Mouse (Mus musculus) neural tube, embryonic 14.5 days (tissue): ENCODE data around the gene Gm8108. TPM values are rescaled to one million over a fixed set of nuclear protein-coding genes. Genes with fewer than 3 reads are reported as not detected.
"Not testable (repeated sequence)": the region's sequence is repeated elsewhere in the genome, so short reads cannot be mapped to it uniquely, and the experiment has no call there.

Source experiments
- ATAC-seq: fragments of 200-750 bp; cut with Nextera tagmentation; 2 replicates; pipeline ENCODE4 v1.8.0; 2017; ENCODE audit warnings: low read depth, mild to moderate bottlenecking, moderate TSS enrichment, moderate library complexity
- H3K27ac ChIP-seq: fragments of 300-500 bp; sonication (generic); 2 replicates; pipeline ENCODE4 v1.5.1; 2014; ENCODE audit warnings: low read depth, mild to moderate bottlenecking, control low read depth, low read length, moderate library complexity, mixed read lengths
- H3K27me3 ChIP-seq: fragments of 300-500 bp; sonication (generic); 2 replicates; pipeline ENCODE4 v1.6.1; 2014; ENCODE audit warnings: low read length; ENCODE audit not compliant: control insufficient read depth, insufficient read depth
- H3K36me3 ChIP-seq: fragments of 300-500 bp; sonication (generic); 2 replicates; pipeline ENCODE4 v1.6.1; 2014; ENCODE audit warnings: low read length, mixed read lengths; ENCODE audit not compliant: control insufficient read depth, insufficient read depth
- H3K4me1 ChIP-seq: fragments of 300-500 bp; sonication (generic); 2 replicates; pipeline ENCODE4 v1.6.1; 2014; ENCODE audit warnings: low read length; ENCODE audit not compliant: control insufficient read depth, insufficient read depth
- H3K4me2 ChIP-seq: fragments of 300-500 bp; sonication (generic); 2 replicates; pipeline ENCODE4 v1.6.1; 2014; ENCODE audit warnings: mild to moderate bottlenecking, low read depth, low read length, control low read depth
- H3K4me3 ChIP-seq: fragments of 300-500 bp; sonication (generic); 2 replicates; pipeline ENCODE4 v1.5.1; 2014; ENCODE audit warnings: low read depth, low read length, control low read depth, mixed read lengths
- H3K9ac ChIP-seq: fragments of 300-500 bp; sonication (generic); replicated peaks from 2 replicates; pipeline ENCODE4 v1.6.1; 2014; ENCODE audit warnings: low read depth, mild to moderate bottlenecking, control low read depth, low read length, mixed read lengths
- H3K9me3 ChIP-seq: fragments of 300-500 bp; sonication (generic); 2 replicates; pipeline ENCODE4 v1.6.1; 2016; ENCODE audit warnings: low read length; ENCODE audit not compliant: control insufficient read depth
- WGBS: fragments of 180-500 bp; shearing (Covaris S2); extraction: QIAGEN DNeasy Blood & Tissue Kit; methylation state at CpG from one replicate; pipeline ENCODE4 v1.1.7; 2014; 5-methylcytosine and 5-hydroxymethylcytosine counted together
- polyA plus RNA-seq: library from polyadenylated mRNA; unstranded; fragments of >200 nt; fragmentation: Nextera tagmentation; extraction: Ambion mirVana; gene quantifications from 2 replicates; pipeline ENCODE4 v1.2.1, GENCODE M21; 2014

The Gm8108 gene
- 4.3 and 7.5 TPM in 2 replicates for polyA plus RNA-seq

DNA sequence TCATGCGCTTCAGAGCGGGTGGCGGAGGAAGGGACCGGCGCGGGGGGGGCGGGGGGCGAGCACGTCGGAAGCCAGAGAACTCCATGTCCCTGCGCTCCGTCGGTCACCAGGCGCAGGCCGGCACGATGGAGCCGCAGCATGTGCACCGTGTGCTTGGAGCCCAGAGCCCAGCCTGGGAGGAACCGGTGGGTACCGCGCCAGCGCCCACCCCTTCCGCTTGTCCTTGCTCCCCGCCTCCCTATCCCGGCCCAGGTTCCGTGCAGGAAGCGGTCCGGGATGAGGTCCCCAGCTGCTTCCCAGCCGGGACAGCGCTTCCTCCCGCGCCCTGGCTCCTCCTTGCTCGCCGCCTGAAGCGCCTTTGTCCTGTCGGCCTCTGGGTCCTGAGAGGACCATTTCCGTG, at the start of gene Gm8108:
TSS of gene Gm8108 (plus strand) at position 101 of the 400 bp plus-strand sequence.
- WGBS = 2% methylated on average over 17 of the region's 37 CpGs
- H3K27me3 ChIP-seq = not testable (repeated sequence)

DNA sequence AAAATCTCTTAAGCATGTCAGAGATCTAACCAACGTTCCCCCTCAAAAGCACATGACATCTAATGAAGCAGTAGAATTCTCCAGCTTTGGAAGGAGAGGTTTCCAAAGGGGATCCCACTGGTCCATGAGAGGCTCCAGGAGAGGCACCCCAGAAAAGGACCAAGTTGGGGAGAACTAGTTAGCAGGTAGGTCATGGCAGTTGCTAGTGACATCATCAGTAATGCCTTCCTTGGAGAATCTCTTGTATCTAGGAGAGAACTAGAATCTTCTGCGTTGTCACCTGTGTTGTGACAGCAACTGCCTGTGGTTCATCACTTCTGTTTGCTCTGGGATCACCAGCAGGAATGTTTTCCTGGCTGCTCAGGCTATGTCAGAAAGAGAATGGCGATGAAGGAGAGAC, 26.5 kb upstream of the Gm8108 start, which contains the start of gene Gm3115:
TSS of gene Gm3115 (plus strand) at position 301 of the 400 bp plus-strand sequence.
- not testable (repeated sequence) for H3K27me3 ChIP-seq, H3K9ac ChIP-seq, H3K4me3 ChIP-seq, H3K9me3 ChIP-seq, H3K4me2 ChIP-seq, H3K4me1 ChIP-seq, H3K36me3 ChIP-seq, ATAC-seq, H3K27ac ChIP-seq
- 72% methylated on average over 3 of the region's 3 CpGs for WGBS

More for the DNA sequence above, at the start of gene Gm8108:
- not testable (repeated sequence) for H3K36me3 ChIP-seq, H3K27ac ChIP-seq, ATAC-seq, H3K9me3 ChIP-seq, H3K9ac ChIP-seq, H3K4me1 ChIP-seq
- H3K4me3 ChIP-seq = peak within 1 kb of the TSS; percentile 25
- peak within 1 kb of the TSS; percentile 32; the same call in 1 of the 2 replicates for H3K4me2 ChIP-seq

DNA sequence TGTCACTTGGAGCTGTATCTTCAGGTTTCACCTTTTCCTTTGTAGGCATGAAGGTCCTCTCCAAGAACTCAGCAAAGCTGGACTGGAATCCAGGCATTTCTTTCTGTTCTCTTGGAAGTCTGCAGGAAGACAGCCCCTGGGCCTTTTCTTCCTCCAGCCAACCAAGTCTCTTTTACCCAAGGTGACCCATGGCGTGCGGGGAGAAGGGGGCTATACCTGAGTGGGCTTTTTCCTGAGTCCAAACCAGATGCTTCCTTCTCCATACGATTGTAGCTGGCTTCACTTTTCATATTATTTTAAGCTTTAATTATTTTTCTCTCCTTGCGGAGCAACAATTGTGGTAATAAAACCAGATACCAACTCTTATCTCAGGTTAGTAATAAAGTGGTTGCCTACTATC, 31.3 kb downstream of the Gm8108 start:
- H3K4me2 ChIP-seq, H3K4me1 ChIP-seq, H3K27me3 ChIP-seq, H3K9me3 ChIP-seq, H3K27ac ChIP-seq, H3K4me3 ChIP-seq, ATAC-seq, H3K36me3 ChIP-seq, H3K9ac ChIP-seq: not testable (repeated sequence)
- WGBS = 95% methylated on average over 4 of the region's 4 CpGs

DNA sequence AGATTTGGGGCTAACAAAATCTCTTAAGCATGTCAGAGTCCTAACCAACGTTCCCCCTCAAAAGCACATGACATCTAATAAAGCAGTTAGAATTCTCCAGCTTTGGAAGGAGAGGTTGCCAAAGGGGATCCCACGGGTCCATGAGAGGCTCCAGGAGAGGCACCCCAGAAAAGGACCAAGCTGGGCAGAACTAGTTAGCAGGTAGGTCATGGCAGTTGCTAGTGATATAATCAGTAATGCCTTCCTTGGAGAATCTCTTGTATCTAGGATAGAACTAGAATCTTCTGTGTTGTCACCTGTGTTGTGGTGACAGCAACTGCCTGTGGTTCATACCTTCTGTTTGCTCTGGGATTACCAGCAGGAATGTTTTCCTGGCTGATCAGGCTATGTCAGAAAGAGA, 54.4 kb downstream of the Gm8108 start, which contains the start of gene Gm3127:
TSS of gene Gm3127 (plus strand) at position 301 of the 400 bp plus-strand sequence.
- no CpG with 5 or more reads among the region's 2 CpGs for WGBS
- not testable (repeated sequence) for ATAC-seq, H3K9ac ChIP-seq, H3K4me3 ChIP-seq, H3K27me3 ChIP-seq, H3K4me1 ChIP-seq, H3K27ac ChIP-seq, H3K36me3 ChIP-seq, H3K9me3 ChIP-seq, H3K4me2 ChIP-seq

DNA sequence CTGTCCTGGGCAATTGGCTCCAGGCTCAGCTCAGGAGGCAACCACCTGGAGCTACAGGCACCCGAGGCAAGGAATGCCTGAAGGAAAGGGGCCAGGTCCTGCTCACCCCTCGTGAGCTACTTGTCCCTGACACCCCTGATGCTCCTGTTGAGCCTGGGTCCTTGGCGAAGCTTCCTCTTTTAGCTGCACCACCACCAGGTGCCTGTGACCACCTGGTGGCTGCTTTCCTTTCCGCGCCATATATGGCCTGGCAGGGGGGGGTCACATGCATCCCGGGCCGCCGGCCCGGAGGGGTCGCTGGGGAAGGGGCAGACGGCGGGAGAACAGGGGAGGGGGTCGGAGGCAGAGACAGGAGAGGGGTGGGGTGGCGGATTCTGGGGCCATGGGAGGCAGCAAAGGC, 71.7 kb downstream of the Gm8108 start:
- Histone ChIP-seq H3K4me3 (peak overlapping the region; percentile 30), H3K9ac (peak overlapping the region; percentile 41), H3K4me2 (peak overlapping the region; percentile 43)
- WGBS = 12% methylated on average over 13 of the region's 14 CpGs
- ATAC-seq, H3K36me3 ChIP-seq, H3K27ac ChIP-seq, H3K9me3 ChIP-seq, H3K27me3 ChIP-seq, H3K4me1 ChIP-seq: not testable (repeated sequence)

Other genes with a start within 250 kb of the Gm8108 start
- gene Gm2916, start 226.4 kb upstream of the Gm8108 start, polyA plus RNA-seq = not detected in 2 replicates
- not detected in 2 replicates for gene Gm3029, start 178.8 kb upstream of the Gm8108 start, polyA plus RNA-seq
- 1.9 and 2.7 TPM in 2 replicates for gene Gm3095, start 147.0 kb upstream of the Gm8108 start, polyA plus RNA-seq
- gene Gm3099, start 112.1 kb upstream of the Gm8108 start, polyA plus RNA-seq = not detected in 2 replicates
- gene Gm5796, start 86.6 kb upstream of the Gm8108 start, polyA plus RNA-seq = 4.8 and 5.0 TPM in 2 replicates
- gene Gm3115, start 26.4 kb upstream of the Gm8108 start, polyA plus RNA-seq = not detected in 2 replicates
- gene Gm3127, start 54.5 kb downstream of the Gm8108 start, polyA plus RNA-seq = not detected in 2 replicates
- 9.9 and 12.7 TPM in 2 replicates for gene Gm2974, start 72.0 kb downstream of the Gm8108 start, polyA plus RNA-seq
- not detected in 2 replicates for gene Gm3138, start 139.1 kb downstream of the Gm8108 start, polyA plus RNA-seq
- not detected in 2 replicates for gene Gm3149, start 206.8 kb downstream of the Gm8108 start, polyA plus RNA-seq
- 5.6 and 8.5 TPM in 2 replicates for gene 2610042L04Rik, start 224.2 kb downstream of the Gm8108 start, polyA plus RNA-seq